Mouse (Mus musculus) stomach, postnatal 0 days (tissue): ENCODE measurements around the gene Aldh16a1.

ENCODE experiments used
- CTCF ChIP-seq: IDR thresholded peaks from 2 replicates; pipeline ENCODE4 v1.5.1; 2016; ENCODE audit warnings: antibody characterized with exemption, low read depth, mild to moderate bottlenecking, moderate library complexity
- EP300 ChIP-seq: optimal IDR thresholded peaks from 2 replicates; pipeline ENCODE3; 2016; ENCODE audit warnings: antibody characterized with exemption

DNA sequence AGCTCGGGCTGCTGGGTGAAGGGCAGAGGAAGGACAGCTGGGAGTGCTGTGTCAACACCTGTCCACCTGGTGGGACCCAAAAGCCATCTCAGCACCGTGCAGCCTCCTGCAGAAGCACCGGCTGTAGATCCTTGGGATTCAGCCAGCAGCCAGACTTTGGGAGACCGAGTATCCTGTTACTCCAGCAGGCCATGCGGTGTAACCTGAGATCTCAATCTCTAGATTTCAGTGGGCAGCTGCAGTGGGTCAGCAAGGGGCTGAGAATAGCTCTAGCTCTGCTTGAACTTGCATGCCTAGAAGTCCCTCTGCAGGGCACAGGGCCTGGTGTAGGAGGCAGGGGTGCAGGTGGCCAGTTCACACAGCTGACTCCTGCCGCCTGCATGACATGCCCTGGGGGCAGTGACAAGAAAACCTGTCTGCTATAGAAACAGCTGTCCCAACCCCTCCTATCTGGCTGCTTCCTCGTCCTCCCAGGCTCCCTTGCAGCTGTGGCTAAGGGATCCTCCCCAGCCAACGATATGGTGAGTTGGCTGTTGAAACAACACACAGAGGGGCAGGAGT lies 37.5 kb upstream of the Aldh16a1 start:
- TF ChIP-seq CTCF (no peak), EP300 (no peak)
